Mouse (Mus musculus) layer of hippocampus, postnatal 14 days (tissue): Measurements from ENCODE around the gene 4930579F01Rik. TPM values are rescaled to one million over a fixed set of nuclear protein-coding genes. Genes with fewer than 3 reads are reported as not detected.

Source experiments
- DNase-seq, 2 experiments: peaks; one replicate each; pipeline ENCODE4 v3.0.0; 2021 to 2022; ENCODE audit warnings: low spot score in 2 of 2, mixed read lengths in 1 of 2
- total RNA-seq, 2 experiments: library from RNA; stranded (reverse); gene quantifications; 2 replicates each; pipeline ENCODE4 v1.2.3; 2021

Gene 4930579F01Rik
- total RNA-seq, 2 experiments from 2014 or later = not detected

DNA sequence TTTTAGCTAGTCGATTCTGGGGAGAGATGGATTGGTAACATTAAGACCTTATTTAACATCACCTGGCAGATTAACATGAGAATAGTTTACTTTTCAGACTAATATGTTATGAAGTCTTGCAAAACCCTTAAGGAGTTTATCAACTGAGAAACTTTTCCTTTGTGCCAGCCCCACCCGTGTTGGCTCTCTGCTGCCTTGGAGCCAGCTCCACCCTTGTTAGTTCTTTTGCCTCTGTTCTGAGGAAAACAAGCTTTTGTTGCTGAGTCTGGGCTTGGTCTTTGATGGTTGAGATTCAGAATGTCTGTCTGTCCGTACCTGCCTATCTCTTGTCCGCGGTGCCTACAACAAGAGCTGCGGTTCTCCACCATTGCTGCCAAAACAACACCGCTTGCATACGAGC is 22.5 kb upstream of the 4930579F01Rik start:
- DNase-seq = no peak

- DNase-seq = no peak
Observed at GRCm38 (mm10) chr3:138215395-138215989, 21.9 kb upstream of the 4930579F01Rik start.

GRCm38 (mm10) chr3:138212431-138212951 is 18.9 kb upstream of the 4930579F01Rik start:
- no peak for DNase-seq

DNA sequence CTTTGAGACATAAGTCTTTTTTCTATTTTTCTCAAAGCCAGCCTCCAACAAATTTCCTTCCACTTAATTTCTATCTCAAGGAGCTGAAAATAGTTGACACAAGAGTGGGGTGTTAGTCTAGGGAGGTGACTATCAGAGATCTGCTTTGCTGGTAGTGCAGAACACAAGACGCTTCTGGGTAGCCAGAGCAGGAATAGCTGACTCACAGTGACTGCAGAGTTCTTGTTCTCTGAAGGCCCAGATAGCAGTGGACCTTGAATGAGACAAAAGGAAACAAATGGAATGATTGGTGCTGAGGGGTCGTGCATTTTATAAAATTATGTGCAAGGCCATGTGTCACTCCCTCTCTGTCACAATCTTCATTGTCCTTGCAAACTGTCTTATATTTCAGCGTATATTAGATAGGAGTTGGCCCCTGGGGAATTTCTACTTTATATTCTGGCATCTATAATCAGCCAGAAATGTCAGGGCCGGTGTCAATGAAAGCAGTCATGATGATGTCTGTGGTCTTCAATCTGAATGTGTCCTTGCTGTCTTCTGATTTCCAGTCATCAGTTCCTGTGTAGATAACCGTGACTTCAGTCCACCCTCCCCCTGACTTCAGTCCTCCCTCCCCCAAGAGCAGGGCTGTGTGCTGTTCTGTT is 16.9 kb upstream of the 4930579F01Rik start:
- DNase-seq = no peak

DNA sequence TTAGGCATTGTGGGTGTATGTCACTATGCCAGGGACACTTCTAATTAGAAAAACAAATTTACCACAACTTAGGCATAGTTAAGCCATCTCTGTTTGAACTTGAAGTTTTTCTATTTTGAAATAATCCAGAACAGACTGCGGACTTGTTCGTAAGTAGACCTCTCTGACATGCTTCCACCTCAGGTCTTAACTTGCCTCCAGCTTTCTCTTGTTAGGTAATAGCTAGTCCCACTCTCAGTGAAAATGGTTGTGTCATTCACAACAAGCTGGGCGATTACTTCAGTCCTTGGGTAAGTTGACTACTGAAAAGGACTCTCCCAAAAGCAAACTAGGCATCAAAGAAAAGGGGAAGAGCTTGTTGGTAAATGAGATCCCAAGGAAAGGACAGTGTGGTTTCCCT is 15.2 kb upstream of the 4930579F01Rik start:
- no peak for DNase-seq

DNA sequence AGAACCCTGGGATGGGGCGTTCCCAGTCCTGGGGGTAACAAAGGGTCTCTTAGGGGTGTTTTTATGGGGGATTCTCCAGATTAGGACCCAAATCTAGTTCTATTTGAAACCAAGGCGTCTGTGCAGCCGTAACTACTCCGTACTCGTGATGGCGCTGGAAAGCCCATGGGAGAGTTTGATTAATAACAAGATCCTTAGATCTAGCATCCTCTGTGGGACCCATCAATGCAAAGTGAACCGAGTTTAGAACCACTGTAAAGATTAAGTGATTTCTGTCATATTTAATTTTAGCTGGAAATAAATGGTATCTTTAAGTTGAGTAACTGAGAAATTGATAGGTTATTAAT is 5.1 kb upstream of the 4930579F01Rik start:
- no peak for DNase-seq

- DNase-seq = peak; percentile 91 to 95
Observed at GRCm38 (mm10) chr3:138197973-138198721, 4.5 kb upstream of the 4930579F01Rik start.

DNA sequence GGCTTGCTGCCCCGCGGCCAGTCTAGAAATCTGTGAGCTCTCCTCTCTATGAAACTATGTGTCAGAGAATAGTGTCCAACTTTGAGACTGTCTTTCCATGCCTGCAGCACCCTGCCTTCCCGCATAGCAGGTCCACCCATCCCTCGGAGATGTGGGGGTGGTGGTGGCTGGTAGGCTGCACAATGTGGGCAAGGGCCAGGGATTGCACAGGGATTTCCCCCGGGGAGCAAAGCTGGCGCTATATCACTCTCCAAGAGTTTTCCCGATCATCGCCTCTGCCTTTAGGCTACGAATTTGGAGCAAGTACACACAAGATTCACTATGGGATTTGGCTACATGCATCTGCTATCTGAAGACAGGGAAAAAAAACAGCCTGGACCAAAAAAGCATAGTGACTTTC is 3.9 kb upstream of the 4930579F01Rik start:
- no peak for DNase-seq

- DNase-seq = no peak
Observed at GRCm38 (mm10) chr3:138197093-138197492, 3.5 kb upstream of the 4930579F01Rik start.

- no peak for DNase-seq
Observed at GRCm38 (mm10) chr3:138192260-138192659, 1.4 kb downstream of the 4930579F01Rik start.

- DNase-seq = no peak
Observed at GRCm38 (mm10) chr3:138185995-138186930, 7.4 kb downstream of the 4930579F01Rik start.

DNA sequence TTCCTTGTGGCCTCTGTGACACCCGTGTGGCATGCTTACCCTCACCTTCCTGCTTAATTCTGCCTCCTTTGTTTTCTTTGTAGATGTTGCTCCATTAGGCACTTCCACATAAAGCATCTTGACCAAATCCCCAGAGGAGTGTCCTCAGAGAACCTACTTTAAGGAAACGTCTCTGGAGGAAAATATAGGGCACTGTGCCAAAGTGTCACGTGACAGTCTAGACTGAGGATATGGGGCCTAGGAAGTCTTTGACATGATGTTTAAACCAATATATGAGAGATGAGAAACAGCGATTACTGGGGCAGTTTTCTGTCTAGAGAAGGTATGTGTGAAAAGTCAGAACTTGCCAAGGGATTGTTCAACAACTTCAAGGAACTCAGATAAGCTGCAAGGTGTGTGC is 8.3 kb downstream of the 4930579F01Rik start:
- DNase-seq = no peak

GRCm38 (mm10) chr3:138183371-138183770 is 10.3 kb downstream of the 4930579F01Rik start:
- DNase-seq = no peak

- no peak for DNase-seq
Observed at GRCm38 (mm10) chr3:138182019-138182418, 11.6 kb downstream of the 4930579F01Rik start.

DNA sequence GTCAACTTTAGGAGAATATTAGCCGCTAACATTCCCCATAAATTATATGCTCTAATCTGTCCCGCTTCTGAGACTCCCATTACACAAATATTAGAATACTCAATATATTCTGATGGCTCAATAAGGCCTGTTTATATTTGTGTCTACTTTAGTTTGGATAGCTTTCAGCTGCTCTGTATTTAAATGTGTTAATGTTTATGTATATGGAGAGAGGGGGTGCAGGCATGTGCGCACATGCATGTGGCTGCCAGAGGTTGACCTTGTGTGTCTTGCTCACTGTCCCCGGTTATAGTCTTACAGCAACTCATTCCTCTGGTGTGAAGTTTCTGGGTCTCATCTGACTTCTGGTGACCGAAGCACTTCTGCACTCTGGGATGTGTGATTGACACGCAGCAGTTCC is 18.1 kb downstream of the 4930579F01Rik start:
- DNase-seq = no peak

DNA sequence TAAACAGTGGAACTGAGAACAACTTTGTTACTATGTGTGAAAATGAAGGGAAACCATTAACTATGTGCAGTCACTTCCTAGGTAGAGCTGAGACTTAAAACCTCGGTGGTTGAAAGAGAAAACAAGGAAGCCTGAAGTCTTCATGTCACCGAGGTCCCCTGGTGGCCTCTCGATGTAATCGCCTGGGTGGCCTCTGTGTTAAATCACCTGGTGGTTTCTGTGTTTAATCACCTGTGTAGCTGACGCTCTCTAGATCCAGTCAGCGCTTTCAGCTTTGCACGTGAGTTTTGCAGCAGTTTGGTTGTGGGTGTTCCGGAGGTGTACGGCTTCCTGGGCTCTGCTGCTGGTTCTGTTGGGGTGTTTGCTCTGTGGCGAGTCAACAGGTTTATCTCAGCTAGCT is 20.3 kb downstream of the 4930579F01Rik start:
- no peak for DNase-seq

GRCm38 (mm10) chr3:138162553-138163183 is 31.0 kb downstream of the 4930579F01Rik start:
- DNase-seq = no peak

DNA sequence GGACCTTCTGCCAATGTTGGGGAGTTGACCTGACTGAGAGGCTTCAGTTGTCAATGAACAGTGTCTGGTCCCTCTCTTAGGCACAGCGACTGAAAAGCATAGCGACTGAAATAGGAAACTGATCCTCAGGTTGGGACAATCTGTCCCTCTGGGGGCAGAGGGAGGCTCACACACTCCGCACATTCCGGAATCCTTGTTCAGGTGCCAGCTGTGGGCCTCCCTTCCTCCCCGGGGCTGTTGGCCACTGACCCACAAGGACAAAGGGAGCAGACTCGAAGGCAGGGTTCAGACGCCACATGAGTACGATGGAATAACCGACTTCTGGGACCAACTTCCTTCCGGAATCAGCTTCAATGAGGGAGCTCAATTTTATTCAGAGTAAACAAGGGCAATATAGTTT is 32.0 kb downstream of the 4930579F01Rik start:
- no peak for DNase-seq

DNA sequence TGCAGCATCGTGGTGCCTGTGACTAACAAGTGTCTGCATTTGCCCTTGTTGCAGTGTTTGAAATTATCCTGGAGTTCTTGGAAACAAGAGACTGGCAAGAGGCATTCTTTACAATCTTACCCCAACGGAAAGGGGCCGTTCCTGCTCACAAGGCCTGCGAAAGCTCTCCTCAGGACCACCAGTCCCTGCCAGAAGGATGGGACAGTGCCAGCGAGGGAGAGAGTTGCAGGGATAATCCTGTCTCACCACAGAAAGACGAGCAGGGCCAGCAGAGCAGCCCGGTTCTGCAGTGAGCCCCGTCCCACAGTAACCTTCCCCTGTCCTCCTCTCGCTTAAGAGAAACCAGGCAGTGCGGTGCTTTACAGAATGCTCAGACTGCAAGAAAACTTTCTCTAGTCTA is 37.0 kb downstream of the 4930579F01Rik start:
- DNase-seq = no peak

- no peak for DNase-seq
Observed at GRCm38 (mm10) chr3:138155062-138155461, 38.6 kb downstream of the 4930579F01Rik start.

- no peak for DNase-seq
Observed at GRCm38 (mm10) chr3:138148811-138149210, 44.8 kb downstream of the 4930579F01Rik start.
